Mouse (Mus musculus): ENCODE data around the gene Vmn1r224.

The Vmn1r224 gene

GRCm38 (mm10) chr17:20413846-20414245, at the start of gene Vmn1r224:
Gene Vmn1r224, plus strand, starts transcription at chr17:20414146.
- DNase-seq (ENCODE audit: extremely low read depth, insufficient read length, low spot score), result no peak

- DNase-seq (ENCODE audit: extremely low read depth, insufficient read length, low spot score), result no peak
Measured at GRCm38 (mm10) chr17:20399105-20399504, 14.8 kb upstream of the Vmn1r224 start.

- DNase-seq (ENCODE audit: extremely low read depth, insufficient read length, low spot score), result no peak
Measured at GRCm38 (mm10) chr17:20439263-20439662, 25.3 kb downstream of the Vmn1r224 start.

- no peak for DNase-seq (ENCODE audit: extremely low read depth, insufficient read length, low spot score)
Measured at GRCm38 (mm10) chr17:20473311-20473710, 59.4 kb downstream of the Vmn1r224 start.

All from 3134 (cell line).